Mouse (Mus musculus): ENCODE measurements around the gene Parp8.
A peak's percentile ranks its signal among the peaks of the same experiment; 100 is the strongest.

Parp8 gene

GRCm38 (mm10) chr13:117025226-117026067 lies at the start of gene Parp8:
Gene Parp8, minus strand, starts transcription at chr13:117025537.
- DNase-seq: peak; percentile 45

DNA sequence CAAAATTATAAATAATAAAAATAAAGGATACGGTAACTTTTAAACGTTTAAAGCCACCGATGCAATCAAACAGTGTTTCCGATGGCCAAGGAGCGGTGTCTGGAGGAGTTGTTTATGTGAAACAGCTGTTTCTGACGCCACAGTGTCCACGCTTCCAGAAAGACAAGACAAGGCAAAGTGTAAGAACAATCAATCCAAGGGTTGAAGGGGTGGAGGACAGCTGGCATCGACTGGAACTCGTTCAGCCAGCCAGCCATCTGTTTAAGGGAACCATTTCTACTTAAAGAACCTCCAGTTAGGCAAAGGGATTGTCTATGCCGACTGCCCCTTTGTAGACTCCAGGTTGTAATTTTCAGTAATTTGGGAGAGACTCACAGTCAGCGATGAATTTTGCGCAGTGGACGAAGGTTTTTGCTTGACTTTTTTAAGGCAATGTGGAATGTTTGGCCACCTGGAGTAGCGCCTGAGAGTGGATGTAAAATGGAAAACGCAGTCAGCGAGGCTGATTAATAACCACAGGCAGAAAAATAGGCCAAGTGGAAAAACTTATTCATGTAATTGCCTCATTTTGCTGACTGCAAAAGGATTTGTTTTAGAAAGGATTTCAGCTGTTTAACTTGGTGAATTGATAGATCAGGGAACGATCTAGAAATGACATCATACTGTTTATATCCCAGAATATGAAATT lies 37.4 kb upstream of the Parp8 start:
- DNase-seq: no peak

DNA sequence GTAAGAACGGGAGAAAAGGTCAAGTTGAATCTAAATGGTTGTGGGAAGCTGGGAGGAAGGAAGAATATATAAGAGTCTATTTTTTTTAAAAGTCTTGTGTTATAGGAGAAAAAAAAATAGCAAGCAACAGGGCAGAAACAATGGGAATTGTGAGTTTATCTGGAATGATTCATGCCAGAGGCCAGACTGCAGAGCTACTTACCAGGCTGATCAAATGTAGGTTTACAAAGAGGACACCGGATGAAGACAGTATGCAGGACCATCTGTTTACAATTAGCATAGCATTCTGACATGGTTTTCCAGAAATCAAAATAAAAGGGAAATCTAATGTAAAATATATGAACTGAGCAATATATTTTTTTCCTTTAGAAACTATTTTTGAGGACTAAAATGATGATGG lies 31.1 kb upstream of the Parp8 start:
- no peak for DNase-seq

- no peak for DNase-seq
Observed at GRCm38 (mm10) chr13:117054811-117055496, 29.6 kb upstream of the Parp8 start.

GRCm38 (mm10) chr13:117052748-117053147 lies 27.4 kb upstream of the Parp8 start:
- DNase-seq: no peak

DNA sequence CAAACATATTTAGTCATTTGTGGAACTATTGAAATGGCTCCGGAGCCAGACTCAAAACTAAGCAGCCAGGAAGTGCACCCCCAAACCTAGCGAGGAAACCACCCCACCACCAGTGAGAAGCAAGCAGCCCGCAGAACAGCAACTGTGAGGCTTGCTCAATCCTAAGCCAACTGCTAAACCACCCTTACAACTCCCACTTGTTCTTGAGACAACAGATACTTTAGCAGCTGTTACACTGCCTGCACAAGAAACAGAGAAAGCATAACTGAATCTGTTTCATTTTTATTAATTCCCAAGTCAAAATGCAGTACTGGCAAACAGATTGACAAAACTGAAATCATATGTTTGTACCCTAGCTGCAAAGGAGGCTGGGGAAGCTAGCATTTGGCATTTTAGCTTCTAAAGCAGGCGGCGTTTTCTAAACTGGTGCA lies 23.2 kb upstream of the Parp8 start:
- DNase-seq: no peak

DNA sequence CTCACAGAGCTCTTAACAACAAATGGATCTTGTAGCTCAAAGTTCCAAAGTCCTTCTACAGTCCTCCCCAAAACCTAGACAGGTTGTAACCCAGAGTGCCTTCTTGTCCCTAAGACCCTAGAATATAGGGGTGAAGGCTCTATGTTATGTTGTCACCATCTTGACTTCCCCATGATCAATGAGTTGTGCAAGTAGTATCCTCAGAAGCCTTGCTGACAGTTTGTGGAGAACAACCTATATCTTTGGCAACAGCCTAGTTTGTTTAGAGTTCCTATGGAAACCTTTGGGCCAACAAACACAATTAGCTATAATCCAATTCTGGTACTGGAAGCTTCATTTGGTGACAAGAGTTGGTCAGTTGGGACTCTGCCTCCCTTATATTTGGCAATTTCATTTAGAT lies 18.2 kb upstream of the Parp8 start:
- no peak for DNase-seq

GRCm38 (mm10) chr13:117041021-117041420 lies 15.7 kb upstream of the Parp8 start:
- DNase-seq: no peak

GRCm38 (mm10) chr13:117036277-117036676 lies 10.9 kb upstream of the Parp8 start:
- DNase-seq: no peak

DNA sequence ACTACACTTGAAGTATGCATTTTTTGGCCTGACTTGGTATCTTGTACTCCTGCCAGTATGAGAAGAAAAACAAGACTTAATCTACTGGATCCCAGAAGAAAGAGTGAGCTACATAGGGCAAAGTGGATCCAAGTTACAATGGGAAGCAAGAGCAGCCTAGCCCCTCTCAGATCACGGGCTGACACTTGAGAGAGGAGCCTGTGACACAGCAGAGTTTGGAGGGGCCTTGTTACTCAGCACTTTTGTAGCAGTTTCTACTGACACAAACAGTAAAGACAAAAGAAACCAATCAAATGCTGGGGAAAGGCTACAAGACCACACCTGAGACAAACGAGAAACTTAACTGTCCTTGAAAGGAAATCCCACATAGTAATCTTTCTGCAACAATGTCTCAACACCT lies 9.8 kb upstream of the Parp8 start:
- no peak for DNase-seq

DNA sequence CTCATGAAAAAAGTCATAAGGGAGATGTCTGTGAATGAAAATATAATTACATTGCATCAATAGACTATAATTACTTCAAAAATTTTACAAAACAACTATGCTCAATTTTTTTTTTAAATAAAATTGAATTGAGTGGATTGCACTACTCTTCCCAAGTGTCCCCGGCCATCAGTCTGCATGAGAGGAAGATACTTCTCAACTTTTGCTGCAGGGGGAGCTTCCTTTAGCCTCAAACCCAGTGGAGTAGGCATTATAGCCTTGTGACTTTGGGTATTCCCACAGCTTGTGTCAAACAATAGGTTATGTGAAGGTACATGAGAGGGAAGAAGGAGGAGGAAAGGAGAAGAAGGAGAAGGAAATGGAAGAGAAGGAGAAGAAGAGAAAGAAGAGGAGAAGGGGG lies 9.3 kb upstream of the Parp8 start:
- DNase-seq: no peak

GRCm38 (mm10) chr13:117033676-117034308 lies 8.5 kb upstream of the Parp8 start:
- DNase-seq: no peak

- DNase-seq: no peak
Observed at GRCm38 (mm10) chr13:117032402-117032801, 7.1 kb upstream of the Parp8 start.

- no peak for DNase-seq
Observed at GRCm38 (mm10) chr13:117031546-117031945, 6.2 kb upstream of the Parp8 start.

DNA sequence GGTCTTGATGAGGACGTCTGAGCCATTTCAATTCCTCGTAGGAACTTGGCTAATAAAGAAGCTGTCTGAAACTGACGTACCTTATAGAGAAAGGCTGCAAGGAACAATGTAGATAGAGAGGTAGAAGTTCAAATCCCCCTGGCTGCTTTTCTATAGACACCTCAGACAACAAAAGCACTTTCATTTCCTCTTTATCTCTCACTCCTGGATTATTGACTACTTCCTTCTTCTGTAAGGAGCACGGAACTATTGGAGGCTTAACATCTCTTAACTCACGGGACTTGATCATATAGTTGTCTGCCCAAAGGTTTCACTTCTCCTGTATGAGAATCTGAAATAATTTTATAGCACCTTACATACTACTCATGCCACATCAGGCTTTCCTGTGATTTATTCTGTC lies 2.9 kb upstream of the Parp8 start:
- DNase-seq: no peak

DNA sequence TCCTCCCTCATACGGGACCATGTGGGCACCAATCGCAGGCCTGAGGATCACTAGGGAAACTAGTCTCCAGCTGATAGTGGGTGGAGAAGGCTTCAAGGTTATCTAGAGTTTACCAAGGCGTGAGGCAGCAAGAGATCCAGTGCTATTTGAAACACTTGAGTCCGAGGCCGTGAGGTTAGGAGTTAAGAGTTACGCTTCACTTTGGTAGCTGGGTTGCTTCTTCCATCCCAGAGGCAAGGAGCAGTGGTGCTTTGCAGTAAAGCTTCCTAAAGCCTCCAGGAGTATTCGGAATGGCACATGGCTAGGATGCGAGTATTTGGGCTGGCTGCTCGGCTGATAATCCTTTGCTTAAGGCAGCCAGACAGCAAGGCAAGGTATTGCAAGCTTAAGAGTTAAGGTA lies 2.0 kb upstream of the Parp8 start:
- no peak for DNase-seq

- no peak for DNase-seq
Observed at GRCm38 (mm10) chr13:117026276-117026780, 991 bp upstream of the Parp8 start.

- no peak for DNase-seq
Observed at GRCm38 (mm10) chr13:117024916-117025225, 466 bp downstream of the Parp8 start.

DNA sequence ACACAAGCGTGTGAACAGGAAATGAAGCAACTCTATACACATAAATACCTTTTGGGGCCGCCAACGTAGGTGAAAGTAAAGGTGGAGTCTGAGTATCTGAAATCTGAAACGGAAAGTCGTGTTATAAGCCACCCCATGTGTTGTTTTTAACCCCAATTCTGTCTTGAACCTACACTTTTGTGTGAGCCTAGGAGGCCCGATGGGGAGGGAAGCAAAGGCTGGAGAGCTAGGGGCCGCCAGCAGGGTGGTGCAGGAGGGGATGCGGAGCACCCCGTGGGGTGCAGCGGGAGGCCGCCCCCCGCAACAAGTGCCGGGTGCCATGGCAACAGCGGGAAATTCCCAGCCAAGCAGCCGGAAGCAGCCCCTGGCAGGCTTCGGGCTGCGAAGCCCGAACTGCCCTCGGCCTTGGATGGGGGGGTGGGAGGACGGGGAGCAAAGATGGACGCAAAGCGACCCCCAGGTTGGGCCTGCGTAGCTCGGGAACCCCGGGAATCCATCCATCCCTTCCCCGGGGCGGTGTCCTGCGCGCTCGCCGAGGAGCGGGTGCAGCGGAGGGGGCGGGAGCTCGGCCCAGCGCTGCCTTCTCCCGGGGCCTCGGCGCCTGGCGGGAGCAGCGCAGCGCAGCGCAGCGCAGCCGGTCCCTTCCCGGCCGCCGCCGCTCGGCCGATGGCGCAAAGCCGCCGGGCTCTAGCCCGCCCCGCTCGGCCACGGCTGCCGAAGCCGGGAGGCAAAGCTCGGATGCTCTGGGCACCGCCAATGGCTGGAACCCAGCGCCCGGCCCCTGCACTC lies 1.0 kb downstream of the Parp8 start:
- DNase-seq: peak; percentile 75

DNA sequence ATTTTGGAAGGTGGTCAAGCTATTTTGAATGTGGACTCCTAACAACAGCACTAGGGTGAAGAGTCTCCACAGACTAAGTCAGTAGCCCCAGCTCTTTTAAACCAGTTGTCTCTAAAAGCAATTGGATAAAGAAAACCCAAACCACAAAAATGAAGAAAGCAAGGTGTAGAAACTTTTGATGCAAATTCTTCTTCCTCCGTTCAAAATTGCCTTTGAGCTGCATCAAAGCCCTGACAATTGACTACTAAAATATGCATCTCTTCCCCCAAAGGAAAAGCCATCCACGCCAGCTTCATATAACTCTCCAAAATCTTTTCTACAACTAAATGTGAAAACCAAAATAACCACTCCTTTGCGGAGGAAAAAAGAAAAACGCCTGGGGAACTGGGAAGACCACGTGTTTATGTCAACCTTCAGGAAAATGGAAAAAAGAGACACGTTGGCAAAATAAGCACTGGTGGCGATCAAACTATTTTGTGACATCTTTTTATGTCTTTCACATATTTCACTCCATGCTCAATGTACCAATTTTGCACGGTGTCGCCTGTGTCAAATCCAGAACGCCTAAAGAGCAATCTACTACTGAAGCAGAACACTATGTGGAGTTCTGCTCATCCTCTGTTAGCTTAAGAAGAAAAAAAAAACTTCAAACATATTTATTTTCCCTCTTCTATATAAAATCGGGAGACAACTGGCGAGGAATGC lies 1.8 kb downstream of the Parp8 start:
- DNase-seq: no peak

DNA sequence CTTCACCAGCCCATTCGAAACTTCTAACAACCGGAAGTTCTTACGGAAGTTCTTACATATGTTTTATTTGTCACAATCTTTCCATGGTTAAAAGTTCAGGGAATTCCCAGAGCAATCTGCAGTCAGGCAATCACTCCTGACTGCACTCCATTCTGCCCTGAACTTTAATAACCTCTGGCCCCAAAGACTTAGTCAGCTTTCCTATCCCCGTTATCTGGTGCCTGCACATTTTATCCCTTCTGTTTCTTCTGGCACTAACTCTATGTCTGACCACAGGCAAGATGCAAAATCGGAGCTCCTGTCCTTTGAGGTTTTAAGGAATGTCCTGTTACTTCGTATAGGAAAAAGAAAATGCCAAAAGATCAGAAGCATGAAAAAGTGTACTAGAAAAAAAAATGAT lies 4.7 kb downstream of the Parp8 start:
- DNase-seq: no peak

- DNase-seq: no peak
Observed at GRCm38 (mm10) chr13:117018676-117019075, 6.7 kb downstream of the Parp8 start.
